Mouse (Mus musculus): ENCODE measurements around the gene Wsb2.

GRCm38 (mm10) chr5:117399281-117399680 lies 42.2 kb downstream of the Wsb2 start:
- no peak for TF ChIP-seq GATA1 (IDR thresholded peaks at IDR 0.05; ENCODE audit: low read length)
- no peak for TF ChIP-seq TAL1 (IDR thresholded peaks at IDR 0.05; ENCODE audit: low read length)

Data from erythroblast, embryonic 14.5 days (primary cell).